Mouse (Mus musculus): ENCODE measurements around the gene Cachd1.

- TF ChIP-seq POLR2A (IDR thresholded peaks at IDR 0.05; ENCODE audit: insufficient read depth, low read length) (no peak), CTCF (IDR thresholded peaks at IDR 0.05; ENCODE audit: low read depth, low read length) (no peak)
Measured at GRCm38 (mm10) chr4:100819238-100819637, 42.8 kb downstream of the Cachd1 start.
